Mouse (Mus musculus) embryo, embryonic 11.5 days (tissue): ENCODE measurements around the gene Sos1.

ENCODE experiments used
- DNase-seq: peaks from one replicate; pipeline ENCODE4 v3.0.0-alpha.2; 2012; ENCODE audit warnings: low read depth, low spot score

Sos1 gene

DNA sequence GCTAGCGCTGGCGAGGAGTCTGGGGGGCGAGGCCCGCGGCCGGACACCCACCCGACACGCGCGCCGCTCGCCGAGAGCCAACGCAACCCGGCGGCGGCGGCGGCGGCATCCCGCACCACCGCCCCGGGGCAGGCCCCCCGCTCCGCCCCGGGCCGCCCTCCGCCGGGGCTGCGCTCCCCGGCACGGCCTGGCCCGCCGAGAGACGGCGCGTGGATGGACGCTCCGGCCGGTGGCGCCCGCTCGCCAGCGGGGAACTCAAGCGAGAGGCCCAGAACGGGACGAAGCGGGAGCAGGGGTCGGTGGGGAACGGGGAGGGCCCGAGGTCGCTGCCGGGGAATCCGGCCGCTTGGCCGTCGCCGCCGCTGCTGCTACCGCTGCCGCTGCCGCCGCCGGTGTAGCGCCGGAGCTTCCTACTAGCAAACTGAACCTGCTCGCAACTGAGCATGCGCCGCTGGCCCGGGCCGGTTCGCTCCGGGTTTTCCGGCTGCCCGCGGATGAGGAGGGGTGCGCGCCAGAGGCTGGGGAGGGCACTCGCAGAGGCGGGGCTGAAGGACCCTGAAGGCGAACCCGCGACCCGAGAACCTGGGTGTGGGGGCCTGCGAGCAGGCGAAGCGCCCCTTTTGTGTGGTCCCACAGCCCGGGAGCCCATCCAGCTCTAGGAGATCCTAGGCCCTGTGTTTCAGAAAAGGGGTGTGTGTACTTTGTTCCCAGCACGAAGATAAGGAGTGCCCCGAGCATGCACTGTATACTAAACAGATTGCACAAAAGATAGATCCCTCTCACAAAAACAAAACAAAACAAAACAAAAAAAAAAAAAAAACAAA lies at the start of gene Sos1:
Gene Sos1 (minus strand): TSS at position 423 of the 824 bp plus-strand sequence.
- peak; percentile 90 for DNase-seq

DNA sequence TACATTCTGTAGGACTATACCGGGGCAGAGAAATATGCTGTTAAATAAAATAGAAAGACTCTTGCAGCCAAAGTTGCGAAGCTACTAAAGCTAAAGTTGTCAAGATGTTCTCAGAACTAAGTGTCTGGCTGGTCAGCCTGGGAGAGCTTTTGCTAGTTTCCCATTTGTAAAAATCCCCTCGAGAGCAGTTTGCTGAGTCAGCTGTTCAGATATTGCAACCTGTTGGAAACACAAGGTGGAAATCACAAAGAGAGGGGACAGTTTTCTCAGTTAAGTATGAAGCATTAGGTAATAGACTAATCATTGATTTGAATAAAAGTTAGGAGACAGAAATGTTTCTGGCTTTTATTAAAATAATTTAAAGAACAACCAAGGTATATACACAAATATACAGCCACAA lies 43.0 kb upstream of the Sos1 start:
- no peak for DNase-seq

DNA sequence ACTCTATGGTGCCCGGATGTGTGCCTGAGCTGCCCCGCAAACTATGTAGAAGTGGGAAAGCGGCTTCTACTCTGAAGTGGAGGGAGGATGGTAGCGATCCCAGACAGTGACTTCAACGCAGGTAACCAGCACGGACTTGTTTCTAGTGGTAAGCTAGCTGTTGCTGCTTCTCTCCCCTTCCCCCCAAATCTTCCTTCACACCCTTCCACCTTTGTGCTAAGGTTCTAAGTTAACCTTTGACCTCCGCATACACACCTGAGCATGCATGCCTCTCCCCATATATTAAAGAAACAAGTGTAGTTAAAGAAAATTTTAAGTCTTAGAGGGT lies 41.9 kb upstream of the Sos1 start:
- DNase-seq, result no peak

DNA sequence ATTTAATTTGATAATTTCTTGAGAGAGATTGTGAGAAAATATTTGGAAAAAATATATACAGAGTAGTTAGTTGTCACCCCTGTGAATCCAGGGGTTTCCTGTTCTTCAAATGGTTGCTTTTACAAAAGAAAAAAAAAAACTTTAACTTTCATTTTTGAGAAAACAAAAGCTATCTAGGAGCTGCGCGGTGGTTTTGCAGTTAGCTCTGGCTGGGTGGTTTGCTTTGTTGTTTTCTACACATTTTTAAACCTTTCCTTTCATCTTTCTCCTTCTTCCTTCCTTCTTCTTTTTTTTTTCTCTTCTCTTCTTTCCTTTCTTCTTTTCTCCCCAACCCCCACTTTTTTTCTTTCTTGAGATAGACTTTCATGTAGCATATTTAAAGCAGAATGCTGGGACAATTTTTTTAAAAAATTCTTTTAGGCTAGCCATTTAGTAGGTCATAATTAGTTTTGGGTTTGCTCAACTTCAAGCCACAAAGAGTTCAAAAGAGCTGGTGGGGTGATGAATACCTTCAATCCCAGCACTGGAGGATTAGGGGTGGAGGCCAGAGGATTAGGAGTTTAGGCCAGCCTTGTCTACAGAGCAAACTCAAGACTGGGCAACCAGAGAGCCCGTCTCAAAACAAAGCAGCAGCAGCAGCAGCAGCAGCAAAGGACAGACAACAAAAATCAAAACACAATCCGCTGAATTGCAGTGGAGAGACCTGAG lies 41.4 kb upstream of the Sos1 start:
- DNase-seq, result no peak

DNA sequence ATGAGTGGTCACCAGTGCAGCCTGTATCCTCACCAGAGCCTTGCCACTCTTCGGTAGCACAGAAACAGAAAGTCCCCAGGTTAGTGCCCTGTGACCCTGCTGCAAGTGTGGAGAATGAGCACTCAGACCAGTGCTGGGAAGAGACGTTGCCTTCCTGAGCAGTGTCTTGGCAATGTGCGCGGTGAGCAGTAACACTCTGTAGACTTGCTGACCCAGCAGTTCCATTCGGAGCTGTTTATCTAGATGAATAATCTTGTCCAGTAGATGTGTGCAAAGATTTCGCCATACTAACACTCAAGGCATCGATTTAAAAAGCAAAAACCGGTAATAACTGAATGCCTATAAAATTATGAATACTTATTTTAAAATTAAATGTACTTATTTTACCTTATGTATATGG lies 40.3 kb upstream of the Sos1 start:
- DNase-seq, result no peak

DNA sequence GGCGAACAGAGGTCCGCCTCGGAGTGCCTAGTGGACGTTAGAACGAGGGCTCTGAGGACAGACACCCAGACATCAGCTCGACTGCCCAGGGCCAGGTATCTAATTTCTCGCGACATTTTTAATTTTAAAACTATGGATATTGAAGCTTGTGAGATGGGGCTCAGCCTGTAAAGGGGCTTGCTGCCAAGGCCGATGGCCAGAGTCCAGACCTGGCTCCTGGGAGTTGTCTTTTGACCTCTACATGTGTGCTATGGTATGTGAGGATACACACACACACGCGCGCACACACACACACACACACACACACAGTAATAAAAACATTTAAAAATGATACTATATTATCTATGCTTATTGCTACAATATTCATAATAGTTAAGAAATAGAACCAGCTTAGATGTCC lies 38.6 kb upstream of the Sos1 start:
- DNase-seq, result no peak

DNA sequence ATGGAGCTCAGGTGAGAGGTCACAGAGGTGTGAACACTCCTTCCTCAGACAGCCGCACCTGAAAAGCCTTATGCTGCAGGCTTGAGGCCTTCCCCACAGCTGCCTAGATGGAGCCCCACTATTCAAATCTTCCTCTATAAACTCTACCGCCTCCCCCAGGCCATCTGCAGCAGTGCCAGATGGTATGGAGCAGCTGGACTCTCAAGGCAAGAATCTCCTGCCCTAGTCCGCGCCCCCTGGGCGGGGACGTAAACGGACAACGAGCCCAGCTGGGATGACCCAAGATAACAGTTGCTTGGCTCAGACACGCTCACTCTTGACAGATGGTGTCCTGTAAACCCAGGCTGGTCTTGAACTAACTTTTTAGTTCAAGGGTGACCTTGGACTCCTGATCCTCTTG lies 37.0 kb upstream of the Sos1 start:
- DNase-seq, result no peak

DNA sequence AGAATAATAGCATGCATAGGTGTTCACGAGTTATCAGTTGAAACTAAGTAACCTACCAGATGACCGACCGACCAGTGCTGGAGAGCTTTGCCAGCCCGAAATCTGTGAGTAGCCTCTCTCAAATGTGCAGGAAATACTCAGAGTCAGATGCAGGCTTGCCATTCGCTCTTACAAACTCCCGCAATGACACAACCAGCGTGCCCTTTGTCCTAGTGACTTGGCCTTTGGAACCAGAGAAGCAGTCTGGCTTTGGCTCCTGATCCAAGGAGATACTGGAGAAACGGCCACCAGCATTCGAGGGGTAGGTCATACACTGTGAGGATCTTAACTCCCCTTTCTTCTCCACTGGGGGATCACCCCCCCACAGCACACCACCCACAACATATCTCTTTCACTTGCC lies 35.7 kb upstream of the Sos1 start:
- DNase-seq, result no peak

DNA sequence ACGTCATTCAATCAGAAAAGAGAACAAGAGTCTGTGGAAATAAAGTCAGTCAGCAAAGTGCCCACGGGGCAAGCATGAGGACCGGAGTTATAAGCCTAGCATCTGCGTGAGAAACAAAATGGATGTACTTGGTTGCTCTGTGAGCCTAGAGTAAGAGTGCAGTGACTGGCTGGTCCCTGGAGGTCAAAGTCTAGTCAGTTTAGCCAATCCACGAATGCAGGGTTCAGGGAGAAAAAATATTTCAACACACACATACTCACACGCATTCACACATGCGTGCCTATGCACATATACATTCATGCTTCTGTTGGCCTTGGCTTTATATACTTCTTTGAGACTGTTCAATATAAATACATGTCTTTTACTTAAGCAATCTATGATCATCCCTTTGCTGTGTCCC lies 35.3 kb upstream of the Sos1 start:
- DNase-seq, result no peak

DNA sequence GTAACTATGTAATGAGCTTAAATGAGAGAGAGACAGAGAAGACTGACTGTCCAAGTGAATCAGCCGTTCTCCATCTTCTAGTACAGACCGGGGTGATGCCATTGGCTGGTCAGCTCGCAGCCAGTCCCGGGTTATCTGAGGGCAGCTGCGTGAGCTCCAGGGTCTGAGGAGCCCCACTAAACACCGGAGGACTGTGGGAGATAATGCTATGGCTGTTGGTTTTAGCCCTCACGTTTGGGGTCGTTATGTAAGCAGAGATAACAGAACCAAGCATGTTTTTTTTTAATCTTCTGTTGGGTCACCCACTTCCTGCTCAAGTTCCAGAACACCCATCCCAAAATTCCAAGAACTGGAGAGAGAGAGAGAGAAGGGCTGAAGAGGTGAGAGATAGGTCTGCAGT lies 33.5 kb upstream of the Sos1 start:
- no peak for DNase-seq

DNA sequence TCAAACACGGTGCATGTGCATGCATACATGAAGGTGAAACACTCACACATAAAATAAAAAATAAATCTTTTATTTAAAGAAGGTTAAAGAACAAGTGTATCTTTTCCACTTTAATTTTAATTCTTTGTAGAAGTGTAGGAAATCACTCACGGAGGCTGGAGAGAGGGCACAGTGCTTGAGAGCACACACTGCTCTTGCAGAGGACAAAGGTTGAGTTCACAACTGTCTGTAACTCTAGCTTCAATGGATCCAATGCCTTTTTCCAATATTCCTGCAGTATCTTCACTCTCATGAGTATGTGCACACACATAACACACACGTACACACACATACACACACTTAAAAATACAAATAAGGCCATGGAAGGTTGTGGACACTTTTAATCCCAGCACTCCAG lies 30.2 kb upstream of the Sos1 start:
- no peak for DNase-seq

DNA sequence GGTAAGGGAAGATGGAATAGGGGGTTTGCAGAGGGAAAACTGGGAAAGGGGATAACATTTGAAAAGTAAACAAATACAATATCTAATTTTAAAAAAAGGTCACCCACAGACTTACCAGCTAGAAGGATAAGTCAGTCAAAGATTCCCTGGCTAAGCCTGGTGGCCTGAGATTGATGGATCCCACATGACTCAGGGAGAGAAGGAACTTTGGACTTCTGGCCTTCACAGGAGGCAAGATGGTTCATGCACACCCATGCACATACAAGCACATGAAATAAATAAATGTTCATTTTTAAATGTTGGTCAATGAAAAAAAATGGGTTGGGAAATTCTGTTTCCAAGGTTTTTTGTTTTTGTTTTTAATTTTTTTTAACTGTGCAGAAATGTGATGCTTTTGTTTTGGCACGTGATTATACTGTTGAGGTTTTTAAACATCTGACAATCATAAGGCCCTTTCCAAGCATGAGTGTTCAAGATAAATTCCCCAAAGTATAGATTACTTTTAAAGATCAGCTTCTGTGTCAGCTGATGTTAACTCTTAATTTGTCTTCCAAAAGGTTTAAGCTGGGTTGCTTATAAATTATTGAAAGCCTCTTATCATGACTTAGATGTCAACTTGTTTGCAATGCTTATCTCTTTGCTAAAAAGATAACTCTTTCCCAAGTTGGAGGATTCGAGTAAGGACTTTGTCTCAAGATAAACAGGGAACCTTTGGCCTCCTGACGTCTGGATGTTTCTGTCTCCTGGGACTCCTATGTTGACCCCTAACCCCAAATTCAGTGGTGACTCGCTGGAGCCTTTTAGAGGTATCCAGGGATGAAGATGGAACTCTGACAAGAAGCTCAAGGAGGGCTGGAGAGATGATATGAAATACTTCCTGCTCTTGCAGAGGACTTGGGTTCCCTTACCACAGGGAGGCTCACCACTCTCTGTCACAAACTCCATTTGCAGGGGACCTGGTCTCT lies 29.5 kb upstream of the Sos1 start:
- no peak for DNase-seq

DNA sequence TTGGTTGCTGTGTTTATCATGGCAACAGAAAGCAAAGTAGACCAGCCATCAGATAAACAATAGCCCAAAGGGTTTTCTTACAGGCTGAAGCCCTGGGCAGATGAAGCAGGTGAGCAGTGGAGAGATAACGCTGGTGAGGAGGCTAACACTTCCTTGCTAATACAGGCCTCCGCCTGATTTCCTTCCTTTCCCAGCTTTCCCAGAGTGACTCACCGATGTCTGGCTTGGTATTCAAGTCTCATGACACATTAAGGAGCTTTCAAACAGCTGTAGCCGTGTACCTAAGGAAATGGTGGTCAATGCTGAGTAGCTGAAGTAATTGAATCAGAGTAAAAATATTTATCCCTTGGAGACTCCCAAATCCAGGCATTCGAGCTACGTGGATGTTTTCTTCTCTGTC lies 25.5 kb upstream of the Sos1 start:
- no peak for DNase-seq

DNA sequence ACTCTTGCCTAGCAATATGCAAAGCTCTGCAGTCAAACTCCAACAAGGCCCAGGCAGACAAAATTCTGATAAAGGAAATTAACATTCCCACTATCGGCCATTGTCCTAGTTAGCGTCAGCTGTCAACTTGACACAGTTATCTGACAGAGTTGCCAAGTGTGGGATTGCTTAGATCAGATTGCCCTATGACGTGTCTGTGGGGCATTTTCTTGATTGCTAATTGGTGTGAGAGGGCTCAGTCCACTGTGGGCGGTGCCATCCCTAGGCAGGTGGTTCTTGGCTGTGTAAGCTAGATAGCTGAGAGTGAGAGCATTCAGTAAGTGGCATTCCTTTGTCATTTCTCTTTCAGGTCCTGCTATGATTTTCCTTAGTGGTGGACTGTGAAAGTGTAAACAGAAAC lies 25.1 kb upstream of the Sos1 start:
- no peak for DNase-seq

DNA sequence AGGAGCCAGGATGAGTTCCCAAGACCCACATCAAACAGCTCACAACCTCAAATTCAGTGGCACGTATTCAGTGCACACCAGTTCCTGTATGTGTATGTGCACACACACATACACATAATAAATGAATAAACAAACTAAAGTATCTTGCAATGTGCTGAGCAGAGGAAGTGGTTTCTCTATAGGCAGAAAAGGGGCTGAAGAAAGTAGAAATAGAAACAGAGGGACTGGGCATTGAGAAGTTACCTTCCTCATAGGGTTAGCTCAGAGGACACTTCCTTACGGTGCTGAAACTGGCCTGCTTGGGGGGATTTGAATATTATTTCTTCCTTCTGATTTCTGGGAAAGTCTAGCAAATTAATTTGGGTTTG lies 21.5 kb upstream of the Sos1 start:
- DNase-seq, result no peak

DNA sequence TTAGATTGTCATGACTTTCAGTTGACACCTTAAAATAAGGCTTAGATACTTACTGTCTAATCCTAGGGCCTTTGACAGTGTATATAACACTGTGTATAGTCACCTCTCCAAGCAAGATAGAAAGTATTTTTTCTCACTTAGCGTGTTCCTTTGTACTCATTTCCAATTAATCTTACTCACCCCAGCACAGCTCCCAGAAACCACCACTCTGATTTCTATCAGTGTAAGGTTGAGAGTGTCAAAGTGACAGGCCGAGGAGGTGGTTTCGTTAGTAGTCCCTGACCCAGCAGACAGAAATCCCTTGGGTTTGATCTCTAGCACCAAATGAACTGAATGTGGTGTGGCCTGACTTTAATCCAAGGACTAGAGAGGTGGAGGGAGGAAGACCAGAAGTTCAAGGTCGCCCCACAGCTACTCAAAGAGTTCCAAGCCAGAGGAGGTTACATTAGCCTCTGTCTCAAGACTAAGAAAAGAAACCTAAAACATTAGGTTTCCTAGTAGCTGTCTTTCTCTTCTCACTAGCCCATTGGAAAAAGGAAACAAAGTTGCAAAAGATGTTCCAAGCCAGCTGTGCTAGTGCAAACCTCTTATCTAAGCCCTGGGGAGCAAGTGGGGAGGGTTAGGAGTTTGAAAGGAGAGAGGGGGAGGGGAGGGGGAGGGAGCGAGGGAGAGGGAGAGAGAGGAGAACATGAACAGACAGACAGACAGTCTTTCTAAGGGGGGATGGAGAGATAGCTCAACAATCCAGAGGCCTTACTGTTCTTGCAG lies 21.0 kb upstream of the Sos1 start:
- no peak for DNase-seq

DNA sequence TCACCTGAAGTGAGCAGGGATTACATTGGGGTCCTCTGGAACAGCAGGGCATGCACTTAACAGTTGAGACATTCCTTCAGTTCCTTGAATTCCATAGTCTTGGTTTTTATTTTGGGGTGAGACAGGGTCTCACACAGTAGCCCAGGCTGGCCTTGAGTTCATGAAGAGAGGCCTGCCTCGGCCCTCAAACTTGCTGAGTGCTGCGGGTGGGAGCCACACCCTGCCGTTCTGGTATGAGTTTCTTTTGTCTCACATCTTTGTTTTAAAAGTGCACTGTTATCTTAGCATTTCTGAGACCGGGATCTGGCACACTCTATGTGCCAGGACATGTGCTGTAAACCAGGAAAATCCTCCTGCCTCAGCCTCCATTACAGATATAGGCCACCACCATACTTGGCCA lies 19.8 kb upstream of the Sos1 start:
- no peak for DNase-seq

DNA sequence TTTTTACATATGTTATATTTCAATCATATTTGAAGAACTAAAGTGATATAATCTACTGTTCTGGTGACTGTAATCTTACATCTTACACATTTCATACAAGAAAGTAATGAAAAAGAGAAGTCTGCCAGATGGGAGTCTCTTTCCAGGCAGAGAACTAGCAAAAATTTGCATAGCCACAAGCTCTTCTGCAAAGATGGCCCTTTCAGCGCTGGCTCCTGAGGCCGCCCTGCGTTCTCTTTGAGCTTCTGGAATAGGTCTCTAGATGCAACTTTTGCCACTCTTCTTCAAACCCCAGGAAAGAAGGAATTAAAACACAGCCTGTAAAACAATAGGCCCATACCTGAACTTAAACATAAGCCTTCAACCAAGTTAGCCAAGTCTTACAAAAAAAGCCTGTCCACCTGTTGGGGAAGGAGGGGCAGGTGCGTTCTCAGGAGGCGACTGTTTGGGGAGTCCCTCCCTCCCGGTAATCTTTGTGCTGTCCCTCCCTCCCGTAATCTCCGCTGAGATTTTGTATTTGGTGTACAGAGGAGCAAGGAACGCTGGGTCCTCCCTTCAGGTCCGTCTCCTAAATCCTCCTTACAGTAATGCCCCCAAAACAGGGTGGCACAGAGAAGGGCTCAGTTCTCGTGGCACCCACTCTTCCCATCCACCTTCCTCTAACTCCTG lies 18.5 kb upstream of the Sos1 start:
- DNase-seq, result no peak

DNA sequence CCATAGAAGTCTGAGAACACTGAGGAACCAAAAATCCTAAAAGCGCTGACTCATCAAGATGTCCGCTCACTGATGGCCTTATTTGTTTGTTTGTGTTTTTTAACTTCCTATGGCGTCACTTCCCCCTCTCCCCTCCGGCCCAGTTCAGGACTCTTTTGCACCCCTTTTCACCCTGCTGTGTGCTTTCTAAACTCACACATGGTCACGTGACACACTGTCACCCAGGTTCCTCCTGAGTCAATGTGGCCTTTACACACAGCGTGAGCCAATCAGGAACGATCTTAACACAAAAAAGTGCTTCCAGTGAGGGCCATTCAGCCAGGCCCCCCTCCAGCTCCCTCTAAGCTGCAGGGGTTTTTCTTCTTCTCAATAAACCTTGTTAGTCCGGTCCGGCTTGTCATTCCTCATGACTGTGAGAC lies 16.9 kb upstream of the Sos1 start:
- no peak for DNase-seq

DNA sequence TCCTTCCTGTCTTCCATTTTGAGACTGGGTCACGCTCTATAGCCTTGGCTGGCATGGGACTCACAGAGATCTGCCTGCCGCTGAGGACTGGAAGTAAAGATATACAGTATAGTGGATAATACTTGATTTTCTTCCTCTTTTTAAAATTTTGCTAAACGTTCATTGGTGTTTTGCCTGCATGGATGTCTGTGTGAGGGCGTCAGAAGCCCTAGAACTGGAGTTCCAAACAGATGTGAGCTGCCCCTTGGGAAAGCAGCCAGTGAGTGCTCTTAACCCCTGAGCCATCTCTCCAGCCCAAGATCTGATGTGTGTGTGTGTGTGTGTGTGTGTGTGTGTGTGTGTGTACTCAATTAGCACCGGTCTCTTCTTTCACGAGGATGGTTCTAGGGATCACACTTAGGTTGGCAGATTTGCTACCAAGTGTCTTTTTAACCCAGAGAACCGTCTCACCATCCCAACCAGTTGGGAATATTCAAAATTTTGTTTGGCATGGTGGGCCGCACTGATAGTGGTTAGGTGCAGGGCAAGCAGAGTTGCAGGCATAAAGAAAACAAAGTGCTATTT lies 16.4 kb upstream of the Sos1 start:
- no peak for DNase-seq

DNA sequence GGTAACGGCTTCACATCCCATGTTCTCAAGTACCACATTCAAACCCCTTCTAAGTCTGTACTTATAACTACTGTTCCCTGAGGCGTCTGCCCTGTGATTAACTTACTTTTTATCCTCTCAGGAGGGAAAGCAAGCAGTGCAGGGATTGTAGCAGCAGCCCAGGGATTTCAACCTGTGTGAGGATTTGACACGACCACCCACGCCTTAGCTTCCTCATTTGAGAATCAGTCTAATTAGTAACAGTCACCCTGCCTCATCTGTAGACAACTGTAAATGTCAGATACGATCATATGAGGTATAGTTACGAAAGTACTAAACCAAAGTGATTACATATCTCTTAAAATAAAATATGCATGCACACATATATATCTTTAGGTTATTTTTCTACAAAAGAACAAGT lies 15.9 kb upstream of the Sos1 start:
- DNase-seq, result no peak
